Mouse (Mus musculus) ovary, postnatal 36 days (tissue): ENCODE data around the gene Mindy2.
"Not testable (repeated sequence)": the region's sequence is repeated elsewhere in the genome, so short reads cannot be mapped to it uniquely, and the experiment has no call there.

Experiments used
- DNase-seq: peaks from one replicate; pipeline ENCODE4 v3.0.0; 2022; ENCODE audit warnings: low spot score, mixed read lengths

Mindy2 gene

GRCm38 (mm10) chr9:70578123-70578522 lies 78.9 kb downstream of the Mindy2 start:
- no peak for DNase-seq

GRCm38 (mm10) chr9:70570351-70570750 lies 86.6 kb downstream of the Mindy2 start:
- no peak for DNase-seq

GRCm38 (mm10) chr9:70567651-70568050 lies 89.3 kb downstream of the Mindy2 start:
- no peak for DNase-seq

- no peak for DNase-seq
Observed at GRCm38 (mm10) chr9:70562825-70563224, 94.1 kb downstream of the Mindy2 start.

GRCm38 (mm10) chr9:70556796-70557195 lies 100.2 kb downstream of the Mindy2 start:
- no peak for DNase-seq

- no peak for DNase-seq
Observed at GRCm38 (mm10) chr9:70555431-70555830, 101.5 kb downstream of the Mindy2 start.

GRCm38 (mm10) chr9:70552233-70552632 lies 104.7 kb downstream of the Mindy2 start:
- DNase-seq, result not testable (repeated sequence)

GRCm38 (mm10) chr9:70551524-70551923 lies 105.5 kb downstream of the Mindy2 start:
- DNase-seq, result no peak
